In genomic region chr13:38448516-38449015, GRCm38 (mm10) we compare ENCODE assay signal across 13 mouse cellular contexts.
"Had no signal": no experiment of that assay in that cellular context is flagged by ENCODE, and none has a peak within 500 bp of the region (broad histone marks: within the 10 kb centered on the region; RNA-seq: fewer than 3 reads in every experiment).

No protein-coding gene starts in this region.

- DNase-seq: gastrocnemius, adult 2 months; gastrocnemius, postnatal 10 days; gastrocnemius, postnatal 25 days; heart, adult 18-20 months; heart, postnatal 10 days; heart, postnatal 4 days; kidney, adult 18-20 months; kidney, adult 8-10 months; kidney, postnatal 10 days; kidney, postnatal 25 days; kidney, postnatal 4 days; liver; liver, embryonic 13.5 days had no signal
